In the genomic region with DNA sequence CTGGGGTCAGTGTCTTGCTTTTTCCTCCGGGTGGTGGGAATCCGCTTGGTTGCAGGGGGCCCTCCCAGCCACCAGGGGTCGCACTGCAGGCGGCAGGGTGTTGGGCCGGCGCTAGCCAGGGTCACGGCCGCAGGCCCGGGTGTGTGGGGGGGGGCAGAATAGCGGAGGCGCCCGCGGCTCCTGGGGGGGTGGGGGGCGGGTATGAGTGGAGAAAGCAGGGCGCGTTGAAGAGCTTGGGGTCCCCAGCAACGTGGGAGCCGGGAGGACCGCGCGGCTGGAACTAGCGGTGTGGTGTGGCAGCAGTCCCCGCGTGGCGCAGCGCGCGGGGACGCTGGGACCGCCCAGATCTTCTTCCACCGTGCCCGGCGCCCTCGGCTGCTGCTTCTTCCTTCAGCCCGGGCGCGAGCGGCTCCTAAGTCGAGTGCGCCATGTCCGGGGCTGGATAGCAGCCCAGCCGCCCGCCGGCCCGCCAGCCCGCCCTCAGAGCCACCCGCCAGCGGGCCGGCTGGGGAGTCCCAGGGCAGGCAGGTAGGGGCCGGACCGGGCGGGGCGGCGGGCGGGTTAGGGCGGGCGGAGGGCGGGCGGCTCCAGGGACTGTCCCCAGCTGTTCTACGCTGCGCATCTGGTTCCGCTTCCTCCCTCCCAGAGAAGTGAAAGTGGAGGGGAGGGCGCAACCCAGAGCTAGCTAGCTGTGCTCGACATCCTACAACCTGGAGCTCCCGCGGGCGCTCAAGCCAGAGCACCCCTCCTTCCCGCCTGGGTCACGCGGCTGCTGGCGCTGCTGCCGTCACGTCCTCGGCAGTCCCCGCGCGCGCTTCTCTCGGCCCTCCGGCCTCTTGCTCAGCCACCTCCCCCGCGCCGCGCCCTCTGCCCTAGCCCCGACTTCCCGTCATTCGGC, we compare ENCODE assay signal across 8 mouse cellular contexts. TPM values are rescaled to one million over a fixed set of nuclear protein-coding genes. Genes with fewer than 3 reads are reported as not detected.
A peak's percentile ranks its signal among the peaks of the same experiment; 100 is the strongest.
DNase-seq lines count a peak whose midpoint lies in the region; ATAC-seq and TF ChIP-seq lines count a peak whose summit lies in the region.

TSS of gene Dennd4b (plus strand) at position 152 of the 898 bp plus-strand sequence.

- H3K9ac ChIP-seq in lung, embryonic 16.5 days (ENCODE audit: low read length), result peak within 1 kb of the TSS; percentile 87

- peak; percentile 50; the same call in 1 of the 2 replicates for TF ChIP-seq POLR2A in thymus, adult 2 months (IDR thresholded peaks at IDR 0.05; ENCODE audit: control insufficient read depth, extremely low read depth, insufficient read depth, low read length, poor library complexity)

- H3K36me3 ChIP-seq in hindbrain, embryonic 10.5 days, result peaks cover 70% of the 10 kb centered on the region
- peaks cover 23% of the 10 kb centered on the region for H3K36me3 ChIP-seq in lung, embryonic 16.5 days (ENCODE audit: control insufficient read depth, insufficient read depth, low read length)
- H3K36me3 ChIP-seq in thymus, adult 2 months (ENCODE audit: control insufficient read depth, insufficient read depth, low read length), result peaks cover 20% of the 10 kb centered on the region

- peak; percentile 91 for DNase-seq in MN1 (ENCODE audit: low spot score)
- DNase-seq in cerebellum, adult 9-11 months, result peak; percentile 93
- peak; percentile 72 to 94 for DNase-seq in frontal cortex, adult 2 months (ENCODE audit: extremely low spot score in 1 of 2, low spot score in 1 of 2)
- peak; percentile 92 for DNase-seq in hindbrain, embryonic 10.5 days (ENCODE audit: low spot score)
- DNase-seq in layer of hippocampus, adult 9-11 months, result peak; percentile 94
- DNase-seq in ovary, adult 18-20 months (ENCODE audit: low spot score), result peak; percentile 78
- peak; percentile 92 for DNase-seq in thymus, adult 2 months

- peak; percentile 95 for ATAC-seq in lung, embryonic 16.5 days (ENCODE audit: low read depth)

- H3K4me3 ChIP-seq in hindbrain, embryonic 10.5 days, result peak within 1 kb of the TSS; percentile 71
- H3K4me3 ChIP-seq in lung, embryonic 16.5 days (ENCODE audit: low read length), result peak within 1 kb of the TSS; percentile 81
- H3K4me3 ChIP-seq in thymus, adult 2 months (ENCODE audit: control insufficient read depth, insufficient read depth, low read length), result peak within 1 kb of the TSS; percentile 66

- H3K27ac ChIP-seq in hindbrain, embryonic 10.5 days, result peak within 1 kb of the TSS; percentile 96
- H3K27ac ChIP-seq in lung, embryonic 16.5 days (ENCODE audit: low read length), result peak within 1 kb of the TSS; percentile 98
- H3K27ac ChIP-seq in thymus, adult 2 months (ENCODE audit: control insufficient read depth, insufficient read depth, low read length), result peak within 1 kb of the TSS; percentile 93

- H3K4me1 ChIP-seq in hindbrain, embryonic 10.5 days (replicated peaks), result peaks cover 24% of the 10 kb centered on the region
- H3K4me1 ChIP-seq in lung, embryonic 16.5 days (replicated peaks; ENCODE audit: control insufficient read depth, insufficient read depth, low read length), result peaks cover 9% of the 10 kb centered on the region
- peaks cover 12% of the 10 kb centered on the region for H3K4me1 ChIP-seq in thymus, adult 2 months (replicated peaks; ENCODE audit: control insufficient read depth, insufficient read depth, low read length)

- TF ChIP-seq CTCF in thymus, adult 2 months (IDR thresholded peaks at IDR 0.05; ENCODE audit: borderline replicate concordance, control insufficient read depth, extremely low read depth, insufficient read depth, low read length, poor library complexity), result peak; percentile 96

- under 1% methylated on average over 87 of the region's 87 CpGs for WGBS in hindbrain, embryonic 10.5 days
- WGBS in lung, embryonic 16.5 days, result under 1% methylated on average over 54 of the region's 87 CpGs
- WGBS in thymus, adult 2 months, result under 1% methylated on average over 82 of the region's 87 CpGs

- peak within 1 kb of the TSS; percentile 62 for H3K4me2 ChIP-seq in lung, embryonic 16.5 days (ENCODE audit: low read depth, low read length)

- no peaks in the 10 kb centered on the region for H3K27me3 ChIP-seq in hindbrain, embryonic 10.5 days (ENCODE audit: insufficient read depth, poor library complexity, severe bottlenecking)
- H3K27me3 ChIP-seq in lung, embryonic 16.5 days (ENCODE audit: control insufficient read depth, insufficient read depth, low read depth, low read length), result no peaks in the 10 kb centered on the region
- H3K27me3 ChIP-seq in thymus, adult 2 months (ENCODE audit: control insufficient read depth, insufficient read depth, low read length), result no peaks in the 10 kb centered on the region

- H3K9me3 ChIP-seq in hindbrain, embryonic 10.5 days, result no peaks in the 10 kb centered on the region
- no peaks in the 10 kb centered on the region for H3K9me3 ChIP-seq in lung, embryonic 16.5 days (ENCODE audit: control insufficient read depth, low read length)

RNA-seq across cellular contexts. Expression of gene Dennd4b, which starts in this region (rescaled TPM):
- 38.1 and 43.1 TPM in 2 replicates for polyA plus RNA-seq in frontal cortex, adult 2 months (2012; rRNA removed)
- 5.7 and 7.1 TPM in 2 replicates for polyA plus RNA-seq in hindbrain, embryonic 10.5 days (2016; fragmentation: Nextera tagmentation; extraction: Ambion mirVana)
- polyA plus RNA-seq in lung, embryonic 16.5 days (2015; fragmentation: Nextera tagmentation; extraction: Ambion mirVana), result 3.6 and 3.7 TPM in 2 replicates
- 163 and 182 TPM in 2 replicates for polyA plus RNA-seq in thymus, adult 2 months (2012; rRNA removed)

Comparison
In these comparisons a context has a peak if more than half of its experiments do, and no peak if none do; other contexts are left out.
1. Peak in every context shown above with its lines: DNase-seq, ATAC-seq, H3K4me3 ChIP-seq and H3K27ac ChIP-seq.